Mouse (Mus musculus) kidney, adult 2 months (tissue): Measurements from ENCODE around the gene Dnajb4. TPM values are rescaled to one million over a fixed set of nuclear protein-coding genes. Genes with fewer than 3 reads are reported as not detected.

ENCODE experiments used
- DNase-seq: peaks from one replicate; pipeline ENCODE4 v3.0.0; 2021
- H3K27ac ChIP-seq: fragments of 200-500 bp; 2 replicates; pipeline ENCODE4 v1.5.1; 2012; ENCODE audit warnings: low read depth, low read length, control low read depth, inconsistent platforms; ENCODE audit not compliant: insufficient read depth
- H3K27me3 ChIP-seq: fragments of 200-500 bp; replicated peaks from 2 replicates; pipeline ENCODE4 v1.6.1; 2012; ENCODE audit warnings: mild to moderate bottlenecking, moderate library complexity, low read length, inconsistent platforms; ENCODE audit not compliant: control insufficient read depth, insufficient read depth
- H3K36me3 ChIP-seq: fragments of 200-500 bp; 2 replicates; pipeline ENCODE4 v1.6.1; 2012; ENCODE audit warnings: mild to moderate bottlenecking, moderate library complexity, low read length, inconsistent platforms; ENCODE audit not compliant: control insufficient read depth, insufficient read depth
- H3K4me1 ChIP-seq: fragments of 200-500 bp; 2 replicates; pipeline ENCODE4 v1.6.1; 2011; ENCODE audit warnings: low read length; ENCODE audit not compliant: control insufficient read depth, insufficient read depth
- H3K4me3 ChIP-seq: fragments of 200-500 bp; 2 replicates; pipeline ENCODE4 v1.5.1; 2011; ENCODE audit warnings: mild to moderate bottlenecking, low read depth, low read length, control low read depth; ENCODE audit not compliant: insufficient read depth
- CTCF ChIP-seq: fragments of 200-500 bp; conservative IDR thresholded peaks from 2 replicates; pipeline ENCODE4 v1.5.1; 2011; ENCODE audit warnings: low read depth, mild to moderate bottlenecking, control low read depth, low read length, moderate library complexity, mixed read lengths; ENCODE audit not compliant: insufficient read depth, insufficient read length
- POLR2A ChIP-seq: fragments of 200-500 bp; IDR thresholded peaks from one replicate; pipeline ENCODE4 v1.6.1; 2011; ENCODE audit warnings: low read depth, low read length, control low read depth
- WGBS: fragments of 180-500 bp; shearing (Covaris S2); methylation state at CpG from one replicate; pipeline ENCODE4 v1.1.7; 2018; 5-methylcytosine and 5-hydroxymethylcytosine counted together
- polyA plus RNA-seq: library from polyadenylated mRNA; depleted of rRNA; stranded (reverse); fragments of >200 nt; gene quantifications from 2 replicates; pipeline ENCODE4 v1.2.3, GENCODE M21; 2012

Dnajb4 gene
- polyA plus RNA-seq, 1 experiment: 9.8 TPM

- H3K4me3 ChIP-seq: no peak overlapping the region
- no peaks in the 10 kb centered on the region for H3K4me1 ChIP-seq
- no peaks in the 10 kb centered on the region for H3K36me3 ChIP-seq
- no peak for TF ChIP-seq CTCF
- TF ChIP-seq POLR2A: no peak
- H3K27me3 ChIP-seq: no peaks in the 10 kb centered on the region
- no peak for DNase-seq
- WGBS: 79% methylated on average over 7 of the region's 7 CpGs
- no peak overlapping the region for H3K27ac ChIP-seq
Measured at GRCm38 (mm10) chr3:152172322-152172935, 37.7 kb downstream of the Dnajb4 start.

DNA sequence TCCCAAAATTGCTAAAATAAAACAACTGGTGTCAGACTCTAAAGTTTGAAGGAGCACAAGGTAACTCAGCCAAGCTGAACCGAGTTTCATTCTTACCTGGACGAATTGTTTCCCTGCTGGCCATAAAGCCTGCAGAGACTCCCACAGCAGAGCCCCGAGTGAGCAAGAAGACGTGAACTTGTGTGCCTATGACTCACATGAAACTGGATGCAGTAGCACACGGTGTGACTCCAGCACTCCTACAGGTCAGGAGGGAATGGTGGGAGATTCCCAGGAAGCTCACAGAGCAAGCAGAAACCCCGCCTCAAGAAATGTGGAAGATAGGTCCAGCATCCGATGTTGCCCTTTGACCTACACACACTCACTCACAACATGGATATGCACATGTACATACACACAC is 38.2 kb downstream of the Dnajb4 start:
- TF ChIP-seq CTCF: no peak; the same call in 1 of the 2 replicates
- no peak for TF ChIP-seq POLR2A
- Histone ChIP-seq H3K36me3 (no peaks in the 10 kb centered on the region), H3K27ac (no peak overlapping the region), H3K4me3 (no peak overlapping the region), H3K4me1 (no peaks in the 10 kb centered on the region), H3K27me3 (no peaks in the 10 kb centered on the region)
- DNase-seq: no peak
- WGBS: 58% methylated on average over 7 of the region's 7 CpGs

- peaks cover 3% of the 10 kb centered on the region for H3K4me1 ChIP-seq
- TF ChIP-seq CTCF: no peak
- TF ChIP-seq POLR2A: no peak
- no peaks in the 10 kb centered on the region for H3K36me3 ChIP-seq
- no peak for DNase-seq
- no peaks in the 10 kb centered on the region for H3K27me3 ChIP-seq
- H3K27ac ChIP-seq: no peak overlapping the region
- H3K4me3 ChIP-seq: no peak overlapping the region
- WGBS: 63% methylated on average over 2 of the region's 2 CpGs
Measured at GRCm38 (mm10) chr3:152171236-152171635, 38.9 kb downstream of the Dnajb4 start.

GRCm38 (mm10) chr3:152170407-152170806 is 39.7 kb downstream of the Dnajb4 start:
- no peak for DNase-seq
- Histone ChIP-seq H3K4me3 (no peak overlapping the region), H3K27me3 (no peaks in the 10 kb centered on the region), H3K4me1 (peaks cover 6% of the 10 kb centered on the region), H3K36me3 (no peaks in the 10 kb centered on the region), H3K27ac (no peak overlapping the region)
- TF ChIP-seq POLR2A (no peak), CTCF (no peak)
- WGBS: 30% methylated on average over 1 of the region's 1 CpGs

GRCm38 (mm10) chr3:152168007-152168406 is 42.1 kb downstream of the Dnajb4 start:
- H3K27me3 ChIP-seq: no peaks in the 10 kb centered on the region
- peaks cover 6% of the 10 kb centered on the region for H3K4me1 ChIP-seq
- H3K4me3 ChIP-seq: no peak overlapping the region
- 98% methylated on average over 10 of the region's 10 CpGs for WGBS
- TF ChIP-seq POLR2A (no peak), CTCF (no peak)
- no peaks in the 10 kb centered on the region for H3K36me3 ChIP-seq
- H3K27ac ChIP-seq: no peak overlapping the region
- no peak for DNase-seq

- Histone ChIP-seq H3K4me3 (no peak overlapping the region), H3K27me3 (no peaks in the 10 kb centered on the region), H3K36me3 (no peaks in the 10 kb centered on the region), H3K4me1 (peaks cover 6% of the 10 kb centered on the region), H3K27ac (no peak overlapping the region)
- no peak for DNase-seq
- TF ChIP-seq CTCF (no peak), POLR2A (no peak)
- WGBS: 34% methylated on average over 29 of the region's 29 CpGs
Measured at GRCm38 (mm10) chr3:152166699-152167451, 43.2 kb downstream of the Dnajb4 start.

DNA sequence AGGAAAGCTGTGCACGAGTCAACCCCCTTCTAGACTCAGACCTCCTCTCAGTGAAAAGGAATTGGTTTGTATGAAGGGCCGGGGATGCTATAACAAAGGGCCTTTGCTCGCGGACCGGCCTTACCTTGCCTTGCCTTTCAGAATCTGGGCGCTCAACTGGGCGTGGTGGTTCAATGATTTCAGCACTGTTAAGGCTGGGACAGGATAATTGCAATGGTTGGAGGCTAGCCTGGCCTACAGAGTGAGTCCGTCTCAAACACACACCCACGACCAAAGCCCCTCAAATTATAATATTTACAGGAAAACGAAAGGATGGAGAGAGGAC is 44.0 kb downstream of the Dnajb4 start, which contains the start of gene Gipc2:
Gene Gipc2, minus strand, starts transcription at position 132 of the 325 bp plus-strand sequence.
- Histone ChIP-seq H3K4me3 (peak within 1 kb of the TSS; percentile 87), H3K36me3 (no peaks in the 10 kb centered on the region), H3K4me1 (peaks cover 6% of the 10 kb centered on the region), H3K27me3 (no peaks in the 10 kb centered on the region), H3K27ac (peak within 1 kb of the TSS; percentile 93)
- DNase-seq: no peak
- TF ChIP-seq CTCF: no peak
- no peak for TF ChIP-seq POLR2A
- WGBS: 22% methylated on average over 10 of the region's 10 CpGs
